Mouse (Mus musculus) C2C12 (cell line): ENCODE results near the gene Oxld1.

Source experiments
- CEBPB ChIP-seq: IDR thresholded peaks from one replicate; pipeline ENCODE4 v1.6.1; 2011; ENCODE audit warnings: low read depth, mild to moderate bottlenecking, control low read depth, moderate library complexity
- CTCF ChIP-seq: IDR thresholded peaks from one replicate; pipeline ENCODE4 v1.5.1; 2011; ENCODE audit not compliant: control insufficient read depth, insufficient read depth, insufficient read length
- FOSL1 ChIP-seq: IDR thresholded peaks from one replicate; pipeline ENCODE4 v1.8.0; 2011; ENCODE audit warnings: mild to moderate bottlenecking, low read length; ENCODE audit not compliant: poor library complexity, insufficient read depth, severe bottlenecking
- MAX ChIP-seq: IDR thresholded peaks from one replicate; pipeline ENCODE4 v1.6.1; 2011; ENCODE audit warnings: mild to moderate bottlenecking, control low read depth
- MYOD1 ChIP-seq: IDR thresholded peaks from one replicate; pipeline ENCODE4 v1.6.1; 2011; ENCODE audit warnings: low read depth; ENCODE audit not compliant: control insufficient read depth, insufficient read length
- MYOG ChIP-seq: IDR thresholded peaks from one replicate; pipeline ENCODE4 v1.6.1; 2011; ENCODE audit not compliant: control insufficient read depth, insufficient read length; ENCODE audit errors: extremely low read depth
- USF1 ChIP-seq: IDR thresholded peaks from one replicate; pipeline ENCODE4 v1.6.1; 2011; ENCODE audit warnings: low read depth, mild to moderate bottlenecking, control low read depth, moderate library complexity

GRCm38 (mm10) chr11:120442765-120443280 lies 15.0 kb downstream of the Oxld1 start:
- TF ChIP-seq CTCF (no peak), MAX (no peak), MYOG (no peak), USF1 (no peak), CEBPB (no peak), MYOD1 (no peak), FOSL1 (no peak)
